Mouse (Mus musculus) adrenal gland, postnatal 14 days (tissue): Measurements from ENCODE around the gene Ctdnep1. TPM values are rescaled to one million over a fixed set of nuclear protein-coding genes. Genes with fewer than 3 reads are reported as not detected.
"Not testable (repeated sequence)": the region's sequence is repeated elsewhere in the genome, so short reads cannot be mapped to it uniquely, and the experiment has no call there.

Source experiments
- DNase-seq: peaks from one replicate; pipeline ENCODE4 v3.0.0; 2021; ENCODE audit warnings: mixed read lengths
- total RNA-seq: library from RNA; stranded (reverse); gene quantifications from 2 replicates; pipeline ENCODE4 v1.2.3, GENCODE M21; 2021

Gene Ctdnep1
- total RNA-seq, 1 experiment from 2014 or later: 128 TPM

DNA sequence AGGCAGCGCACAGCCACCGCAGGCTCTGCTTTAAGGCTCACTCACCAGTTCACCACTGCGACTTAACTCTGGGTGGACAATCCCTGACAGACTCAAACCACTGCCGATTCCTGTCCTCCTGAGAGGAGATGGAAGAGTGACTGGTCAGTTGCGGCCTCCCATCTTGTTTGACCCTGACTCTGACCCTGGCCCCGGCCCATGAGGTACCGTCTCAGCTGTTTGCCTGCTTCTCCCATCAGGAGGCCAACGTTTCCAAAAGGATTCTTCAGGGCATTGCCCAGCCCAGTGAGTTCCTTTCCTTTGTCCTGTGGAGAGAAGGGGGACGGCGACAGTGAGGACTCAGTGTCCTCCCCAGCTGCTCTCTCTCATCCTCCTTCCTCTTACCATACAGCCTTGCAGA lies 30.0 kb downstream of the Ctdnep1 start:
- DNase-seq: no peak

DNA sequence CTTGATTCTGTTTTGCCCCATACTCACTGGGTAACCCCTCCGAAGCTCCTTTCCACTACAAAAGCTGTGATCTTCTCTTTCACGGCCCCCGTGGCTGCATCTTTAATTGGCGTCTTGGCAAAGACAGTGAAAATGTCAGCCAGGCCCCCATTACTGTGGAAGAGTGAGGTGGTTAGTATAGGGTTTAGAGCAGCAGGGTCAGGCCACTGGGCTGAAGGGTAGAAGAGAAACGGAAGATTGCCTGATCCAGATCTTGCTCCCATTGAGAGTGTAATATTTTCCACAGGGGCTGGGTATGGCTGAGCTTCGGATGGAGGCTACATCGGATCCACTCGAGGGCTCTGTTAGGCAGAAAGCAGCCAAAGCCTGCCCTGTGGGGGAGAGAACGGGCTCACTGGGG lies 32.0 kb downstream of the Ctdnep1 start:
- no peak for DNase-seq

DNA sequence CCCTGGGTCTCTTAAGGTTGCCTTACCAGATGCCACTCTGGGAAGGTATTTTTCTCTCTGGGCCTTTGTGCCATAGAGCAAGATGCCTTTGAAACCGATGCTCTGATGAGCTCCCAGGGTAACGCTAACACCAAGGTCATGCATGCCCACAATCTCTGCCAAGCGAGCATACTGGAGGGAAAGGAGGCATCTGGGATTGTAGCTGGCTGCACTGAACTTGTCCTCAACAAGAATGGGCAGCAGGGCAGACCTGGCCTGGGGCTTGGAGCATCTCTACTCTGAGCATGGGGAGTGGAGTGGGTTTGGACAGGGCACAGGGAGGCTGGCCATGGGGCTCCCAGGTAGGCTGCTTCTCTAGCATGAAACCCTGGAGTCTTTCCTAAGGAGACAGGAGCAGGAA lies 32.5 kb downstream of the Ctdnep1 start:
- peak; percentile 47 for DNase-seq

DNA sequence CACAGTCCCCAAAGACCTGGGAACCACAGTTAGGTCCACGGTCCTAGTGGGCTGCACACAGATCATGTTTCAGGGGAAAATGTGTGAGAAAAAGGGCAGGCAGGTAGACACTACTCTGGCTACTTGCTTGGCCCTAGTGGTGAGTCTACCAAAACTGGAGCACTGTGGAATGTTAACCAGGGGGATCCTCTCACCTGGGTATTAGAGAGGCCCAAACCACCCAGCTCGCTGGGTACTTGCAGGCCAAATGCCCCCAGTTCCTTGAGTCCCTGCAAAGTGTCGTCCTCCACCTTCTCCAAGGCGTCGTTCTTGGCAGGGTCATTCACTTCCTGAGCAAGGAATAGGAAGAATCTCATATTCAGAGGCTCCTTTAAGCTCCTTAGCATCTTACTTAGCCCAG lies 33.1 kb downstream of the Ctdnep1 start:
- DNase-seq: peak; percentile 3

DNA sequence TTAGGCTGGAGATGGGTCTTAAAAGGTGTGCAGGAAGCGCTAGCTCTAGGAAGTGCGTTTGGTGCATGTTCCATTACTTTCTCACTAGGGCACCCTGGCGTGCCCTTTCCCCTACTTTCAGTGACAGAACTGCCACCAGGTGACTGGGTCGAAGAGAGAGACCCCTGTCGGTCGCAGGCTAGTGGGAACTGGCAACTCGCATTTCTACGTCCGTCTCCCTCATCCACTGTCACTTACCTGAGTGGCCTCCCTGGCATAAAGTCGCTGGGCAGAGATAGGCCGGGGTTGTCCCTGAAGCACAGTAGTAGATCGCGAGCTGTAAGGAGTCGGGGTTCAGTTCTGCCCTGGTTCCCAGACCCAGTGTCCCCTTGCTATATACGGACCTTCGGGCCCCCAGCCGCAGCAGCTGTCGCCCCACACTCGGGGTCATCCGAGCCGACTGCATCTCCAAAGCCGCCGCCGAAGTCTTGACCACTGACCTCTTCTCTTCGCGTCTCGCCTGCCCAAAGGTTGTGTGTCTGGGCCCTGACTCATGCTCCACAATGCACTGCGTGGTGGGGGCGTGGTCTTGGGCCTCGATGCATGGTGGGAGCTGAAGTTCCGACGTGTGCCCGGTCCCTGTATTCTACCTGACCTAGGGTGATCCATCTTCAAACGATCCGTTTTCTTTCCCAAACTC lies 34.1 kb downstream of the Ctdnep1 start, which contains the start of gene Acadvl:
Gene Acadvl, minus strand, starts transcription at position 532 of the 679 bp plus-strand sequence.
- peak; percentile 94 for DNase-seq

DNA sequence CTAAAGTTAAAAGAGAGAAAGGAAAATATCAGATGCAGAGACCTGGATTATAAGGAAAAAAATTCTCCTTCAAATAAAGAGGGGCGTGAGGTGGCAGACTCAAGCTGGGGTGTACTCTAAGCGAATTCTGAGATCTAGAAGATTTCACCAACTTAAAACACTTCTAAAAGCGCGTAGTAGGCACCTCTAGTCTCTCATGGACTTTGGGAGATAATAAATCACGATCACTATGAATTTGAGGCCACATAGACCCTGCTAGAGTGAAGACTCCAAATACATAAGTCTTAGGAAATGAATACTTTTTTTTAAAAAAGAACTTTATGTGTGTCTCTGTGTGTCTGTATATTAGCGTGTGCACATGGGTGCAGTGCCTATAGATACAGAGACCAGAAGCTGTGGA lies 34.7 kb downstream of the Ctdnep1 start:
- DNase-seq: no peak

DNA sequence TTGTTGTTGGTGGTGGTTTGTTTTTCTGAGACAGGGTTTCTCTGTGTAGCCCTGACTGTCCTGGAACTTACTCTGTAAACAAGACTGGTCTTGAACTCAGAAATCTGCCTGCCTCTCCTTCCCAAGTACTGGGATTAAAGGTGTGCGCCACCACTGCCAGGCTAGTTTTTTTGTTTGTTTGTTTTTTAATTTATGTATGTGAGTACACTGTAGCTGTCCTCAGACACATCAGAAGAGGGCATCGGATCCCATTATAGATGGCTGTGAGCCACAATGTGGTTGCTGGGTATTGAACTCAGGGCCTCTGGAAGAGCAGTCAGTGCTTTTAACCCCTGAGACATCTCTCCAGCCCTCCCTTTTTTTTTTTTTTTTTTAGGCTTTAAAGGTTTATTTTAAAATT lies 35.2 kb downstream of the Ctdnep1 start:
- not testable (repeated sequence) for DNase-seq

DNA sequence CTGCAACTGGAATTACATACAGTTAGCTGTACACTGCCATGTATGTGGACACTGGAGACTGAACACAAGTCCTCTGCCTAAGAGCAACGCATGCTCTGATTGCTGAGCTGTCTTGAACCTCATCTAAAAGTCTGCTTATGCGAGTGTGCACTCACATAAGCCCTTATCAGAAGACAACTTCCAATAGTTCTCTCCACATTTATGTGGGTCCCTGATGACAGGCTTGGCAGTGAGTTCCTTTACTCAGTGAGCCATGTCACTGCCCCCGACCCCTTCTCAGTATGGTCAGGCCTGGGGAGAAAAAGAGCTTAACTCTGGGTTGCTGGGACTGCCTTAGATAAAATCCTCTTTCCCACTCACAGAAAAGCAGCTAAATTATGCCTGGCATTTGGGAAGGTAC lies 35.7 kb downstream of the Ctdnep1 start, which contains the start of gene Dlg4:
Gene Dlg4, plus strand, starts transcription at position 274 of the 400 bp plus-strand sequence.
- DNase-seq: peak; percentile 2

DNA sequence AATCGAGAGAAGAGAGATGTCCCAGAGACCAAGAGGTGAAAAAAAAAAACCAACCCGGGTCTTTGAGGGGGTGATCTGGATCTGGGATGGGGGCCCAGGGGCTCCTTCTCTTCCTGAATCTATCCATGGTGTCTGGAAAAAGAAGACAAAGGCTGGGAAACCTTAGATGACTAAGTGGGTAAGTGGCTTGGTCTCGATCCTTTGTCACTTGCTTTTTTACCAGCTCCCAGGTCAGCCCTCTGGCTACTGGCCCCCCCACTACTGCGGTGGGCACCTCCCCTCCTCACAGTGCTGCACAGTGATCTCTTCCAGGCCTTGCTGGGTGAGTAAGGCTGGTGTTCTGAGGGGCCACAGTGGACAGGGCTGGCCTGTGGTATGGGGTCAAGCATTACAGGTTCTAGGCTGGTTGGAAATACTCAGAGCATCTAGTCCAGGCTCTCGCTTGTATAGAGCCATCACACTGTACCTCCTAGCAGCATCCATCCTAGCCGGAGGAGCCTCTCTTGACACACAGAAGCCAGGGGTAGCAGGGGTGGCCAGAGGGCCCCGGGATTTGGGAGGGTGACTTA lies 36.3 kb downstream of the Ctdnep1 start:
- DNase-seq: peak; percentile 9

DNA sequence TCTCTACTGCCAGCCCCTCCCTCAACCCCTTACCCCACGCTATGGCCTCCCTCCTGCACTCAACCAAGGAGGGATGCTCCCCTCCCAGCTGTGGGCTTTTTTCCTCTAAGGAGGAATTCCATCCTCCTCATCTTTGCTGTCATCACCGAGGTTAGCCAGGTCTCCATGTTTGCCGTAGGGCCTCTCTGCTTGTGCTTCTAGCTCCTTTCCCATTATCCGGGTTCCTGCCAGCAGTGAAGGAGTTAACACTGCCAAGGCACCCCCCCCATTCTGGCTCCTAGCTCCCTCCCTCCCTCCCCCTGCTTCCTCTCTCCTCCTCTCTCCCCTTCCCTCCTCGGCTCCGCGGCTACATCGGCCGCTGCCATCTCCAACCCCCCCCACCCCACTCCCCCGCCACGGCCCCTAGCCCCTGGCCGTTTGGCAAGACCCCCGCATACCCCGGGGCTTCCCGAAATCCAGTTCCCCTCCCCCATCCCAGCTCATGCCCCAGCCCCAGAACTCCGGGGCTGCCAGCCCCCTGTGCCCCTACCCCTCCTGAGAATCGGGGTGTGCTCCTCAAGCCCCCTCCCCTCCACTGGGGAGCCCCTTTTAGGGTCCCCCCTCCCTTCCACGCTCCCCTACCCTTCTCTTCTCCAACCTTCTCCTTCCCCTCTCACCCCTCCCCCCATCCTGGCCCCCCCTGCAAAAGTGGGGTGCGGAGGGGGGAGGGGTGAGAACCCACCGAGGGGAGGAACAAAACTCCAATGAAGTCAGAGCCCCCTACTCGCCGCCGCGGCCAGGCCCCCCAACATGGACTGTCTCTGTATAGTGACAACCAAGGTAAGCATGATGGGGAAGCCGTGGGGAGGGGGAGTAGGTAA lies 37.4 kb downstream of the Ctdnep1 start:
- peak; percentile 74 for DNase-seq

DNA sequence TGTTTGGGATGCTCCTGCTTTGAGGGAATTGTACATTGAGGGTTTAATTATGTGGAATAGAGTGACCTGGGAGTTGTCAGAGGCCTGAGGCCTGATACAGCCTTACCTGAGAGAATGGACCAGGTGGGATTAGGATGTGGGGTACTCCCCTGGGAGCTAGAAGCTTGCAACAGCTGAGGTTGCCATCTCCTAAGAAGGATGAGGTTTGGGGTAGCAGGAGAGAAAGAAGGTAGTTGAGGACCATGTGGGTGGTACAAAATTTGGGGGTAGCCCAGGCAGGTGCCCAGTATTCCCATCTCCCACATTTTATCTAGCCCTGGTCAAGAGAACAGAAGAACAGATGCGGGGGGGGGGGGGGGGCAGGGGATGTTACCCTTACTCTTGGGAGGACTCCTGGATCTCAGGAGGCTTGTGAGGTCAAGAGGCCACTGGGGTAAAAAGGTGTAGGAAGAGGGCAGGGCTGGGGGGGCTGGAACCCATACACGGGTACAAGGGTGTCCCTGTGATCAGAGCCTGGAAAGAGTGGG lies 38.6 kb downstream of the Ctdnep1 start:
- no peak for DNase-seq

DNA sequence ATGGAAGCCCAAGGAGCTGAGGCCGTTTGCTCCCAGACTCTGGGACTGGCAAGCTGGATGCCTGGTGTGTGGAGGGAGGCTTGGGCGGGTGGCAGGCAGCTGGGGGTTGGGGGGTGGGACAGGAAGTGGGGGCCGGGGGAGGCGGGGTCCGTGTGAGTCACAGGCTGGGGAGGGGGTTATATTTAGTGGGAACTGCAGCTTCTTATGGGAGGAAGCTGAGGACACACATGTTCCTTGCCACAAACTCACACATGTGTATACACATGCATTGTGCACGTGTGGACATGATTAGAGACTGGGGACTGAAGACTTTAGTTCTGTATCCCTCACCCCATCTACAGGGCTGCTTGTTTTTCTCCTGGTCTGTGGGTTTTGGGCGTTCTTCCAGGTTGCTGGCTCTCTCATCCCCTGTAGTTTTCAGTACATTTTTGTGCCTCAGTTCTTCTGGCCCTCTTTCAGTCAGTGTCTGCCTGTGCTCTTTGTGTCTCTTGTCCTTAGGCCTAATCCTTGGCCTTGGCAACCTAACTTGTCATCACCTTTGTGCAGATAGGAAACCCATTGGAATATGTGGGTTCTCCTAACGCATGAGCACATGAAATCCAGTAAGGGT lies 39.2 kb downstream of the Ctdnep1 start:
- peak; percentile 13 for DNase-seq

DNA sequence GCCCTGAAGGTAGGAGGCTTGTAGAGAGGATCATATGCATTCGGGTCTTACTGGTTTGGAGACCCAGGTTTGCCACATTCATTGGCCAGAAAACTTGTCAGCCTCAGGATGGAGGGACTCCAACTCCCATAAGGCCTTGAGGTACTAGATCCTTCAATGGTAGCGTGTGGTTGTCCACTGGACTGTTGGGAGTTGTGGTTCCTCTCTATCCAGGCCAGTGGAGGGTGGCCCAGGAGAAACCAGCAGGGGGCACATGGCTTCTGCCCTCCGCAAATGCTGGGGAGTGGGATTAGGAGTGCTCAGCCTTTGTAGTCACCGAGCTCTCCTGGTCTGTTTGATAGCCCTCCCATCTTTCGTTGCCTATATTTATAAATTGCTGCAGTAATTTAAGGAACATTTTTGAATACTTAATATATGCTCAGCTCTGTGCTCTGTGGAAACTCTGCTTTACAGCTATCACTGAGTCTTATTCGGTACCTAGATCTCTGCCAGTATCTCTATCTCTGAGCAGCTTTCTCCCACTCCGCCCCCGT lies 39.8 kb downstream of the Ctdnep1 start:
- DNase-seq: peak; percentile 78

DNA sequence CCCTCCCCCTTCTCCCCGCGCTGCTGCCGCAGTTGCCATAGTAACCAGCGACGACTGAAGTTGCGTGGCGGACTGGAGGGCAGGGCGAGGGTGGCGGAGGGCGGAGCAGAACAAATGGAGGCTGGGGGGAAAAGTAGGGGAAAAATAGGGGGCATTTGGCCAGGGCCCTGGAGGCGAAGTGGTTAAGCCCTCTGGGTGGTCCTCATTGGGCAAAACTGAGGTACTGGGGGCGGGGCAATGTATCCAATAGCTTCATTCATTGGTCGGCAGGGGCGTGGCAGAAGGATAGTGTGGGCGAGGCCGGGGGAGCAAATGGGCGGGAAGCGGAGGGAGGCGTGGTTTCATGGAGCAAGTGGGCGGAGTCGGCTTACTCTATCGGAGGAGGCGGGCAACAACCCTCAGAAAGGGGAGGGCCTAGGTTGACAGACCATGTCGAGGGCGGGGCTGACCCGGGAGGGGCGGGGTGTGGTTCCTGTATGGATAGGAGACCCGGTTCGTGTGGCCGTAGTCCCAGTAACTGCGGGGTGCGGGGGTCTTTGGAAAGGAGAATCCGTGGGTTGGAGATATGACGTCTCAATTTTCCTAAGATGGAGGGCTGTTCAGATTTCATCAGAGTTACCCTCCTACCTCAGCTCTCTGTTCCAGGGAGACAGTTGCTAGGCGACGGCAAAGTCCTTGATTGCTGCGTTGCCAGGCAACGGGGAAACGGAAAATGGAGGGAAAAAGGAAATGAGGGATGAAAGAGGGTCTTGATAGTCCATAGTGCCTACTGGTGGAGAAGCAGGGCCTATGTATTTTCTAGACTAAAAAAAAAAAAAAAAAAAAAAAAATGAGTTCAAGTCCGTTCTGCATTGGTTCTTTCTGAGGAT lies 40.5 kb downstream of the Ctdnep1 start:
- peak; percentile 99 for DNase-seq

DNA sequence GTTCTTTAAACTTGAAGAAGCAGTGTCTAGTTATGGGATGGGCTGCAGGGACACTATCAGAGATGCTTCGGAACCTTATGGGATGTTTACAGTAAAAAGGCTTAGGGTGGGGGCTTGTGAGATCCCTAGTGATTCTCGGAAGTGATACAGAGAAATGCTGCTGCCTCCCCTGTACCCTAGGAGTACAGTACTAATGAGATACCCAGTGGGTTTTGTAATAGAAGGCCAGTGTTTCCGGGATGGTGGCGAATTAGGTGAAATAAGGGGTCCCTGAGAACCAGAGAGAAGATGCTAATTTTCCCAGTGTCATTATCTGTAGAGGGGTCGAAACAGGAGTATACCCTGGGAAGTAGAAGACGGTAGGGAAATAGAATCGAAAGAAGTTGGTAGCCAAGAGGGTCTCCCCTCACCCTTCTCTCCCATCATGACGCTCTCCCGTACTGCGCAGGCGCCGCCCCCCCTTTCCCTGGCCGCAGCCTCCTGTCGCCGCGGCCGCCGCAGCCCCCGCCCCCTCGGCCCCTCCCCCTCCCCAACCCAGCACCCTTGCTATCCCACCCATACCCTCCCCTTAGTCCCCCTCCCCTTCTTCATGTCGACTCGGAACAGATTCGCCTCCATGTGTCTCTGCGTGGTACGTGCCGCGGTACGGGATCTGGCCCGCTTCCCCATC lies 42.7 kb downstream of the Ctdnep1 start:
- no peak for DNase-seq

DNA sequence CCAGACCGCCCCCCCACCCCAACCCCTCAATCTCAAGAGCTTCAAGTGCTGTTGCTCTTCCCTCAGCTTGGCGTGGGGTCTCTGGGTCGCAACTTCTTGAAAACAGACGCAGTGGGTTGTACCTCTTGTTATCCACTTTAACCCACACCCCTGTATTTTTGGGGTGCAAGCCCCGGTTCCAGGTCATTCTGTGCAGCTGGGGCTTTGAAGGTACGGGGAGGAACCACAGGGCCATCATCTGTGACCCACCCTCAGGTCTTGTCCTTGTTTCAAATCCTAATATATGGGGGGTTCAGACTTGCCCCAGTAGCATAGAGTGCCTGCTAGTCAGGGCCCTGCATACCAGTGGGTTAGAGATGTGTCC lies 43.2 kb downstream of the Ctdnep1 start:
- no peak for DNase-seq

DNA sequence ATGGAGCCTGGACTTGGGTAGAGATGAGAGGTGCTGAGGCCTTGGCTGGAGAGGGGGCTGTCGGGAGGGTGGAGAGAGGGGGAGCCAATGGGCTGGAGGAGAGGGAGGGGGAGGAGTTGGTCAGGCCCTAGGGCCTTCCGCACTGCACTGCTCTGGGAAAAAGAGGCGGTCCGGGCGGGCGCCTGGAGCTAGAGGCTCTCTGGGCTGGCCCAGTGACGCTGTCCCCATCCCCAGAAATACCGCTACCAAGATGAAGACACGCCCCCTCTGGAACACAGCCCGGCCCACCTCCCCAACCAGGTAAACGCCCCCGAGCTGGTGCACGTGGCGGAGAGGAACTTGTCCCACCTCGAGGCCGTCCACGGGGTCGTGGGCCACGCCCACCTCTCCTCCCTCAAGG lies 45.7 kb downstream of the Ctdnep1 start:
- peak; percentile 72 for DNase-seq

DNA sequence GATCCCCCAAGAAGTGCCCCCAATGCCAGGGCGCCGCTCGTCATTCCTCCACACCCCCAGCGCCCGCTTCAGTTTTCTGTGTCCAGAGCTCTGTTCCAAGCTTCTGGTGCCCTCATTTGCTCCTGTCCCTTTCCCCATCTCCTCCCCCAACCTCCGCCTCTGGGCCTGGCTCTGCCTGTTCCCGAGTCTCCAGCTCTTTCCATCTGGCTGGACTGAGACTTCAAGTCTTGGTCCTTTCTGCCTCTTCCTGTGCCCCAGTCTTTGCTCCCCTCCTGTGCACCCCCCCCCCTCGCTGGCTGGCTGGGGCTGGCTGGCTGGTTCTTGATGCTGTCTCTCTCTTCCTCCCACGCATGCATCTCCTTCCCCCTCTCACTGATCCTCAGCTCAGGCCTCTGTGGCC lies 46.4 kb downstream of the Ctdnep1 start:
- peak; percentile 58 for DNase-seq

DNA sequence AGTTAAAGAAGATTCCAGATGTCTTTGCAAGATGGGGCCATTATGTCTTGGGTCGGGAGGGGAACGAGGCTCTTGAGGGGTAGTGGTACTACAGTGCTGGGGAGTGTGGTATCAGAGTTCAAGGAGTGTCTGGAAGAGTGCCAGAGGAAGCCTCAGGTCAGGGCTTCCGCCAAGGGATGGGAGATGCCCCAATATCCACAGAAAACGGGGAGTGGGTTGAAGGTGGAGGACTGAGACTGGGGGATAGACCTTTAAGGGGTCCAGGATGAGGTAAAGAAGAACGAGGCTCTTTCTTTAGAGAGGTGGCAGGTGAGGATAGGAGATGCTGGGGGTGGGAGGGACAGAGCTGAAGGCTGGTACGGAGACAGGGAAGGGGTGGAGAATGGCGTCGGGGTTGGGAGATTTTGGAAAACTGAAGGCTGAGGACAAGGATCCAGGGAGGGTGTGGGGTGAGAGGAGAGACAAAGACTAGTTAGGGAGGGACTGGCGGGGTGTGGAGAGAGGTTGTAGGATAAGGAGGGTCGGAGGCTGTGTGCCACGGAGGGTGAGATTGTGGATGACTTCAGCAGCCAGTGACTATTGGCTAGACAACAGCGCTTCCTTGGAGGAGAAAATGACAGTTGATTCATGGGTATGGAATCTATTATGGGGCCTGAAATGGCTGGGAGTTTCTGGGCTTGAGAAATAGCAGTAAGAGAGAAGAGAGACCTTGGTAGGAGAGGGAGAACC lies 47.6 kb downstream of the Ctdnep1 start:
- DNase-seq: no peak
